Comparison of ENCODE assay signal across 9 mouse cellular contexts in the genomic region with DNA sequence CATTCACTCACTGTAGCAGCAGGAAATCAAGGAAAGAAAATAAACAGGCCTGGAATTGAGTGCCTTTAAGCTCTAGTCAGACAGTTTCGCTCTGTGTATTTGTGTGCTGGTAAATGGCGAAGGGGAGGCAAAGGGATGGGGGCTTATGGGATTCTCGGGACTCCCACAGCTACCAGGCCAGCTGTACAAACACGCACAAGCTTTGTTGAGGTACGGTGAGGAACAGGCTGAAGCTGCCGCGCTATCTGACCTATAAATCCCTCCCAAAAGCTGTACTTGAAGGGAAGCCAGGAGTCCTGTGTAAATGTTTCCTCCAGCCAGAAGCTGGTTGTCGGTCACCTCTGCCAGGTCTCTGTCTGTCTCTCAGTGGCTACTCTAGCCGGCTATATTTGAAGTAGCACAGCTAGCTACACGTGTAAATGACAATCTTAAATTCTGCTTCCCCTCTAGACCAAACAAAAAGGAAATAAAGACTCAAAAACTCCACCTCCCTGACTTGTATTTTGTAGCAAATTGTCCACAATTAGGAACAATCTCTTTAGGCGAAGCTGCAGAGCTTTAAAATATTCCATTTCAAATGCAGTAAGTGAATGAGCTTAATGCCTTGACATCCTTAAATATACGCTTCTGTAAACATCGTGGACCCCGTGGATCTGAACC.
DNase-seq lines count a peak whose midpoint lies in the region; ATAC-seq and TF ChIP-seq lines count a peak whose summit lies in the region.
"Had no signal": no experiment of that assay in that cellular context is flagged by ENCODE, and none has a peak within 500 bp of the region (broad histone marks: within the 10 kb centered on the region; RNA-seq: fewer than 3 reads in every experiment).

No protein-coding gene starts in this region.

- H3K4me2 ChIP-seq in limb, embryonic 12.5 days: peak overlapping the region; percentile 39

- H3K36me3 ChIP-seq in limb, embryonic 12.5 days: no peaks in the 10 kb centered on the region

- DNase-seq in gastrocnemius, adult 2 months: no peak
- no peak for DNase-seq in gastrocnemius, adult 18-20 months (ENCODE audit: low spot score)
- DNase-seq in urinary bladder, postnatal 14 days (ENCODE audit: low spot score): peak; percentile 5
- DNase-seq in urinary bladder, postnatal 4 days (ENCODE audit: low spot score in 2 of 2): no peak
- no peak for DNase-seq in adrenal gland, postnatal 36 days
- no peak for DNase-seq in thymus, postnatal 14 days

- intact Hi-C loops in gastrocnemius, adult 2 months (cut with DNase I): loop anchor here (2.0 kb wide), 1 partner anchor 229 kb away; no protein-coding TSS in a partner anchor

- H3K9me3 ChIP-seq in limb, embryonic 12.5 days: no peaks in the 10 kb centered on the region

- no peaks in the 10 kb centered on the region for H3K27me3 ChIP-seq in limb, embryonic 12.5 days

- ATAC-seq in limb, embryonic 12.5 days (ENCODE audit: insufficient number of reproducible peaks, insufficient read depth, low FRiP score, low TSS enrichment, low read depth): no peak
- no peak for ATAC-seq in monocyte, adult 5-6 weeks (replicated peaks; ENCODE audit: insufficient number of reproducible peaks, low FRiP score, low TSS enrichment, poor library complexity, severe bottlenecking)

- H3K9ac ChIP-seq in limb, embryonic 12.5 days (replicated peaks): no peak overlapping the region
- H3K9ac ChIP-seq: liver, embryonic 14.5 days had no signal

- H3K27ac ChIP-seq in gastrocnemius, adult 2 months: no peak overlapping the region
- 0 out of 2 replicates have a peak overlapping the region, but pooled peaks have one; percentile 41 for H3K27ac ChIP-seq in limb, embryonic 12.5 days
- H3K27ac ChIP-seq: liver, embryonic 14.5 days had no signal

- TF ChIP-seq CTCF in gastrocnemius, adult 2 months (IDR thresholded peaks at IDR 0.05): no peak

- 28% methylated on average over 14 of the region's 14 CpGs for WGBS in limb, embryonic 12.5 days

- H3K4me1 ChIP-seq in limb, embryonic 12.5 days (replicated peaks): peaks cover 14% of the 10 kb centered on the region

- peak overlapping the region; percentile 33; the same call in 1 of the 2 replicates for H3K4me3 ChIP-seq in gastrocnemius, adult 2 months
- no peak overlapping the region for H3K4me3 ChIP-seq in limb, embryonic 12.5 days (replicated peaks)
